Mouse (Mus musculus) embryonic stem cell, embryonic (primary cell): Measurements from ENCODE around the gene Olfr49.

Experiments used
- CTCF ChIA-PET, 4 experiments: fragments of 300-600 bp in 2 of 4; fragments of 350-600 bp in 2 of 4; sonication (Branson Sonifier 250); formaldehyde crosslinking; loops; one replicate each; lab custom pipeline; 2022; ENCODE audit warnings: inconsistent platforms in 2 of 4; lab: Charles Lee
- POLR2A ChIA-PET, 4 experiments: fragments of 300-600 bp in 2 of 4; fragments of 350-600 bp in 2 of 4; sonication (Branson Sonifier 250); formaldehyde crosslinking; loops; one replicate each; lab custom pipeline; 2022; ENCODE audit warnings: antibody characterized with exemption in 4 of 4, inconsistent platforms in 1 of 4; lab: Charles Lee

Olfr49 gene

DNA sequence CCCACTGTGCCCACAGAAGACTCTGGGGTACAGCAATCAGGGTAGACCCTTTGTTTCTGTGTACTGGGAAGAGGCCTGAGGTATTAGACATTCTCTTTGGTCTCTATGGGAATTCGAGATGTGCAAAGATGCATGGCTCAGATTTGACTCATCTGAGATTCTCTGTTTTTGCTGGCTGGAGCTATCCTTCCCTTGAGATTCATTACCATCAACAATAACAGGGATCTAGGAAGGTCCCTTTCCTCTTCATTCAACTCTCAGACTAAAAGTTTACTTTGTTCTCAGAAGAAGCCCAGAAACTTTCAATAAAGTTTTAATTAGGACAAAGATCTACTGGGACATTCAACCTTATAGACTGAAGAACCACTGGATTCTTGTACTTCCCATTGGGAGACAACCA is at the start of gene Olfr49:
Olfr49 (minus strand) TSS at position 101 of the 400 bp plus-strand sequence.
- POLR2A ChIA-PET = no interaction called here
- CTCF ChIA-PET = no interaction called here

DNA sequence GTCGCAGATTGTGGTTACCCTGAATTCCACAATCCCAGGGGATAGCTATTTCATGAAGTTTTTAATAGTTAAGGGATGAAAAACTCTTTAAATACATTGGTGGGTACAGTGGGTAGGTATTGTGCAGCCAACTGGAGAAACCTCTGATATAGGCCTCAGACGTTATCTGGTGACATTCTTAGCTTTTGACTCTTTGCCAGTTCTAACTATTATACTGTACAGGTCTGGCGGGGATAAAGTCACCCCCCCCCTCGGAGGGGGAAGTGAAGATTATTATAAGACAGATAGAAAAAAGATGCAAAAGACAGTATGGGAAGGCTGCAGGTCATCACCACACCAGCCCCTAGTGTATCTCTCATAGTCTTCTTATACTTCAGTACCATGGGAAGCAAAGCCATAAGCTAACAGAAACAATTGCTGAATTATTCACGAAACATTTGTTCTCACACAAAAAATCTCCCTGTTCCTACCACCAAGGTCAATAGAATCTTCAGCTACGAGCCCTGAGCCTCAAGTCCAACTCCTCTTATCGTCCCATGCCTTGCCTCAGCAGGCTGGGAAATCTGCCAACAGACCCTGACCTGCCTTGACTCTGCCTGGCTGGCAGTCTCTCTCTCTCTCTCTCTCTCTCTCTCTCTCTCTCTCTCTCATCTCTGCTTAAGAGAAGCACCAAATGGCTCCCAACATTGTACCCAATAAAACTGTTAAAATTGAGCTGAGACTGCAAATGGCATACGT is 48.9 kb upstream of the Olfr49 start:
- ChIA-PET CTCF (interaction anchor here (0.7 to 1.6 kb wide), 5 partner anchors 76 to 258 kb away, joined by 3 to 8 read pairs (median 4); partner anchors contain the start of gene Lrp10 (in 1 of the 4)), POLR2A (interaction anchor here in 1 of 4 experiments (0.5 to 4.7 kb wide), 5 partner anchors 8 to 163 kb away, joined by 4 to 47 read pairs (median 5); no protein-coding TSS in a partner anchor)

DNA sequence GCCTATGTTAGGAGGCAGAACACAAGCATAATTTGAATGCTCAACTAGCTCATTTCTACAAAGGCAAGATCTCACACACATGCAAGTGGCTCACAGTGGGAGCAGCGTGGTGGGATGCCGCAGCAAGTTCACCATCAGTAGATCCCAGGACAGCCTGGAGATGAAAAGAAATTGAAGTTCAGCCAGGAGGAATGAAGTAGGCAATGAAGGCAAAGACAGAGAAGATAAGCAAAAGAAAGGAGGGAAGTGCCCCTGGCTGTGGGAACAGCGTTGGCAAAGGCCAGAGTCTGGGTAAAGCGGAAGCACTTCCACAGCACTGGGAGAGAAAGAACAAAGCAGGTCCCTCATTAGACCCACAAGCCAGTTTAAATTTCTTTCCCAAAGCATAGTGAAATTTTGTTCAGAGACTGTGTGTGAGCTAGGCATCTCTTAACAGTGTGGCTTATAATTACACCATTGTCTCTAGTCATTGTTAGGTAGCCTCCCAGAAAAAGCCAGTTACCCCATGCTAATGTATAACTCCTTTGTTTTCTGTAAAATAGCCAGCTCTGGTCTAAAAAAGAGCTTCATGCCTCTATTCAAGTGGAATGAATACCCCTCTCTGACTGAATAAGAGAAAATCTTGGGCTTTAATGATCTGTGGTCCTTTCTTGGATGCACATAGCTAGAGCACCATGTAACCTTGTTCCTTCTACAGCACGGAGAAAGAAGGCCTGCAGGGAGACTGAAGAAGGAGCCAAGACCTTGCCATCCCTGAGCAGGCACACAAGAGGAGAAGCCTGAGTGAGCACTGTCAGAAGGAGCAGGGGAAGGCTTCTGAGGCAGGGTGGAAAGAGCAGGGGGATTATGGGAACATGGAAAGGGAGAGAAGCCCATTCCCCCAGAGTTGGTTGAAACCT is 47.7 kb upstream of the Olfr49 start:
- CTCF ChIA-PET = interaction anchor here in 2 of 4 experiments (0.6 to 1.0 kb wide), 2 partner anchors 93 to 765 kb away, joined by 3 to 6 read pairs; no protein-coding TSS in a partner anchor
- POLR2A ChIA-PET = interaction anchor here in 2 of 4 experiments (0.5 to 4.7 kb wide), 5 partner anchors 9 to 100 kb away, joined by 3 to 47 read pairs (median 5); partner anchors contain the start of gene Oxa1l (in 1 of the 2)

DNA sequence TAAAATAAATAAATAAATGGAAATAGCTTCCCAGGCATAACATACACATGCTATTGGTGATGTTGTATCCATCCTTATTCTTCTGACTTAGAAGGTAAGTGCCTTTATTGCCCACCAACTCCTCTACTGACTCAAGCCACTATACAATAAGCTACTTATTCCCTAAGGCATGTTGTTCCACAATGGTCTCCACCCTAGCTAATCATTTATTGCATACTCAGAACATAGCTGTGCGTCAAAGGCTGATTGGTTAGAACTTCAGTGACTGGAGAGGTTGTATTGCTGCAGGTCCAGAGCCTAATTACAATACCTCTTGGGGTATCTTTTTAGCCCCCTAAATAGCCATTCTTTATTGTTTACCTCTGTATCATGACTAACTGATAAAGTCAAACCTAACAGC is 46.4 kb upstream of the Olfr49 start:
- POLR2A ChIA-PET = interaction anchor here in 3 of 4 experiments (0.6 to 4.7 kb wide), 10 partner anchors 8 to 96 kb away, joined by 3 to 47 read pairs (median 6); partner anchors contain the start of genes Oxa1l (in 2 of the 3), Abhd4 (in 1 of the 3) and Dad1 (in 1 of the 3)
- CTCF ChIA-PET = interaction anchor here in 2 of 4 experiments (0.6 to 1.4 kb wide), 4 partner anchors 45 to 375 kb away, joined by 3 to 8 read pairs (median 4); no protein-coding TSS in a partner anchor

DNA sequence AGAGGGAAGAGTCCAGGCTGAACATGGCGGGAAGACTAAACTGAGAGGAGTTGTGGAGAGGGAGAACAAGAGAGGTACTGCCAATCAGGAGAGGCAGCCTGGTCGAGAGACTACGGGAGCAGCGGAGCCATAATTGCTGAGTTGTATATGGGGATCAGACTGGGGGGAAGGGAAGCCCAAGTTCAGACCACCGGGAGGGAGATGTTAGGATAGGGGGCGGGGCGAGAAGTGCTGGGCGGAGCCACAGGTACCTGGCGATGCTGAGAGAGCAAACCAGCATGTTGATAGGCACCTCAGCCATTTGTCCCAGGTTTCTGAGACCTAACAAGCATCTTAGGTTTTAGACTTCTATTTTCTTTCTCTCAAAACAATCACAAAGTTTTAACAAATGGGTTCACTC is 44.5 kb upstream of the Olfr49 start:
- POLR2A ChIA-PET = interaction anchor here in 2 of 4 experiments (0.6 to 4.7 kb wide), 4 partner anchors 9 to 19 kb away, joined by 3 to 47 read pairs (median 3); no protein-coding TSS in a partner anchor
- CTCF ChIA-PET = interaction anchor here in 2 of 4 experiments (0.6 to 1.7 kb wide), 2 partner anchors 95 to 135 kb away, joined by 4 to 5 read pairs; partner anchors contain the start of gene Lrp10 (in 1 of the 2)

DNA sequence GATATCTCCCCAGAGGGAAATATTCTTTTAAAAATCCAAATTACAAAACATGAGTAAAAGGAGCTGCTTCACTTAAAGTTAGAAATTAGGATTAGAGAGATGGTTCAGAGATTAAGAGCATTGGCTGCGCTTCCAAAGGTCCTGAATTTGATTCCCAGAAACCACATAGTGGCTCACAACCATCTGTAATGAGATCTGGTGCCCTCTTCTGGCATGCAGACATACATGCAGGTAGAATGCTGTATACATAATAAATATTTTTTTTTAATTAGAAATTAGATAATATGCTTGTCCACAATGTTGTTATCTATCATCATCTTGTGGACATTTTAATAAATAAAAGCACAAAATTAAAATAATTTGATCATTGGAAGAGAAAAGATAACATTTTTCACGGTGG is 43.8 kb upstream of the Olfr49 start:
- ChIA-PET POLR2A (interaction anchor here in 1 of 4 experiments (1.1 to 1.2 kb wide), 2 partner anchors 10 to 53 kb away, joined by 3 read pairs; no protein-coding TSS in a partner anchor), CTCF (no interaction called here)

DNA sequence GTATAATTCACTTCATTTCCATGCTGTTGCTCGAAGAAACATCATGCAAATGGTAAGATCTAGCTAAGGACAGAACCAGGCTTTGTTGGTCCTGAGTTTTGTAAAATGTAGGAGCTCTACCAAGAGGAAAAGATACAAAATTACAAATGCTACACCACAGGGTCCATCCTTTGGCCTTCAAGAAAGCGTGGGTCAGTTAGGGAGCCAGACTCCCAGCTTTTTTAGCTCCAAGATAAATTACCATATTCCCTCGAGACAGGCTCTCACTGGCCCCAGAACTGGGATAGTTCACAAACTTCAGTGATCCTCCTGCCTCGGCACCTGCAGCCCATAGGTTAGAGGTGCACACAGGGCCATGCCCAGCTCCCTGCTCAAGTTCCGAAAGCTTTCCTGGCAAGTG is 39.7 kb upstream of the Olfr49 start:
- POLR2A ChIA-PET = interaction anchor here in 2 of 4 experiments (0.7 to 0.9 kb wide), 5 partner anchors 12 to 91 kb away, joined by 3 read pairs; no protein-coding TSS in a partner anchor
- CTCF ChIA-PET = interaction anchor here in 2 of 4 experiments (0.9 to 1.1 kb wide), 2 partner anchors 12 to 97 kb away, joined by 3 read pairs; no protein-coding TSS in a partner anchor

DNA sequence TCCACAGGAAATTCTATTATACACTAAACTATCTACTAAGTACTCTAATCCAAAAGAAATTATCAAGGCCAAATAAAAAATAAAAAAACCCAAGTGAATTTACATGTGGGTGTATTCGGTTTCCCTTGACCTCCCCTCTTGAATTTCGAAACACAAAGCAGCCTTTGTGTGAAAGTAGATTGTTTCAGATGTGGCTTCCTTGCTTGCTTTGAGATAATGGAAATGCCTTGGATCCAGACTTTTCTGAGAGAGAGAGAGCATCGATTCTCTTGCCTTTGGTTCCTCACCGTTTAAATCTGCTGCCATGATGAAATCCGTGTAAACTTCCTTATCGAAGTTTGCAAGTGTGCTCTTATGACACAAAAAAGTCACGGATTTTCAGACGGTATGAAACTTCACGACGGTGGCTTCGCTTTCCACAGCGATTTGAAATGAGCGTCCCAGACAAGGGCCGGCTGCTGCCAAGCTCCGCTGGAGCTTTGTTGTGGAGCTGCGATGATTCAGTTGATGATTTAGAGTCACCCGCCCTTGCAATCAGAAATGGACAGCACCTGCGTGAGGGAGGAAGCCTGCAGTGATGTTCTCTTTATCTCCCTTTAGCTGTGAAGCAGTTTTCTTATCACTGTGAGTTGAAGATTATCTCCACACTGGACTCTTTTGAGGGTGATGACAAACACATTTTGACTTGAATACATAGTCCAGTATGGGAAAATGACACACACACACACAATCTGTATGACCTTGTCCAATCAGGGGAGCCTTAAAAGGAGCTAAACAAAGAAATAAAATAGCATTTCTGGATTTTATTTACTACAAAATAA is 37.0 kb upstream of the Olfr49 start:
- CTCF ChIA-PET = interaction anchor here in 1 of 4 experiments (1.0 kb wide), 1 partner anchor 95 kb away, joined by 3 read pairs; the partner anchor contains the start of gene Slc7a7
- POLR2A ChIA-PET = interaction anchor here in 1 of 4 experiments (0.5 to 1.2 kb wide), 2 partner anchors 9 to 1828 kb away, joined by 3 read pairs; no protein-coding TSS in a partner anchor

DNA sequence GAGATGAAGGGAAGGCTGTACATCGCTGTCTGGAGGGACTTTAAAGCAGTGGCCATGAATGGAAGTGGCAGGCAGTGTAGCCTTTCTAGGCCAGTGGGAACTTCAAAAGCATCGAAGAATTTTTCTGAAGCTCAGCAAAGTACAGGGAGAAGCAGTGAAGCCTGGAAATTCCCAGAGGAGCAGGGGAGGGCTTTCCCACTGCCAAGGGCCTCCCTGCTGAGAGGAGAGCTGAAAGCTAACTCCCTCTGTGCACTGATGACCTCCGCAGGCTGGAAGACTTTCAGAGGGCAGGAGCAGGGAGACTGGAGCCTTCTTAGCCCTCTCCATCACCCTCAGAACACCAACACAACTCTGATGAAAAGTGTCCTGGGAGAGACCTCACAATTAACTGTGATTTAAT is 27.0 kb upstream of the Olfr49 start:
- CTCF ChIA-PET = interaction anchor here in 2 of 4 experiments (0.6 to 1.1 kb wide), 2 partner anchors 55 to 73 kb away, joined by 3 read pairs; no protein-coding TSS in a partner anchor

DNA sequence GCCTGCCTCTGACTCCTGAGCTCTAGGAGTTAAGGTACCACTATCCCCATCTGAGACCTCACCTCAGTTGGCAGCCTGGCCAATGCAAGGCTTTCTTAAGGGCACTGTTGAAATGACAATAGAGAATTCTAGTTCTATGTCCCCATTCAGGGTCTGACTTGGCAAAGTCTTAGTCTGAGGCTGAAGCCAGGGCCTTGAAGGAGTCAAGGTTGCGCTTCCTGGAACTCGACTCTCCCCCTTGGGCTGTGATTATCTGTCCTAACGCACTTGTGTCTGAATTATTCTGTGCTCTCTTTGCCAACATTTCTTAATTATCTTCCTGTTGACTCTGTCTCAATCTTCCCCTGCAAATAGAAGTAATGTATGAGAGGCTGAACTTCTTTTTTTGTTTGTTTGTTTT is 15.9 kb upstream of the Olfr49 start:
- ChIA-PET POLR2A (interaction anchor here in 1 of 4 experiments (1.2 kb wide), 1 partner anchor 46 kb away, joined by 3 read pairs; the partner anchor contains the start of gene Abhd4), CTCF (interaction anchor here in 1 of 4 experiments (0.6 kb wide), 1 partner anchor 385 kb away, joined by 4 read pairs; no protein-coding TSS in a partner anchor)

More for the DNA sequence above, 27.0 kb upstream of the Olfr49 start:
- POLR2A ChIA-PET = interaction anchor here in 2 of 4 experiments (0.5 to 1.4 kb wide), 2 partner anchors 39 to 52 kb away, joined by 4 to 5 read pairs; no protein-coding TSS in a partner anchor

DNA sequence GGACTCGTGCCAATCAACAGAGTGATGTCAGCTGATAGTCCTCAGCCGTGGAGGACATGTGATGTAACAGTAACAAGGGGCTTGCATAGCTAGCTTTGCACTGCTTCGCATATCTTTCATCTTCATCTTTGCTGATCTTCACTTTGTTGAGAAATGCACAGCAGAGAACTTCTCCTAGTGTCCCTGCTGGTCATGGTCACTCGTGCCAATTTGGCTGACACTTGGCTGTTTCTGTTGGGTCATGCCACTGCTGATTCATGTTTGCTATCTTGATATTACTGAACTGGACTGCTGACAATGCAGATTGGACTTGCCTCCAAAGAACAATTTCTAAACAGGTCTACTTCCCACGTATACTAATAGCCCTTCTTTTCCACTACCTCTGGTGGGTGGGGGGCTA is 15.4 kb upstream of the Olfr49 start:
- POLR2A ChIA-PET = no interaction called here
- CTCF ChIA-PET = no interaction called here

DNA sequence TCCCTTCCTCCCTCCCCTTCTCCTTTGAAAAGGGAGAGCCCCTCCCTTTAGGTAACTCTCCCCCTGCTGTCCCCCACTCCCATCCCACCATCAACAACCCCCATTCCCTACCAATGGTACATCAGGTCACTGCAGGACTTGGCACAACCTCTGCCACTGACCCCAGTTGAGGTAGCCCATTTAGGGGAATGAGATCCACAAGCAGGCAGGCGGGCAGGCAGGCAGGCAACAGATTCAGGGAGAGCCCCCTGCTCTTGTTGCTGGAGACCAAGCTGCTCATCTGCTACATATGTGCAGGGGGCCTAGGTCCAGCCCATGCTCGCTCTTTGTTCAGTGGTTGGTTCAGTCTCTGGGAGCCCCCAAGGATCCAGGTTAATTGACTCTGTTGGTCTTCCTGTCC is 8.3 kb downstream of the Olfr49 start:
- CTCF ChIA-PET = no interaction called here
- POLR2A ChIA-PET = interaction anchor here in 2 of 4 experiments (1.0 to 1.6 kb wide), 2 partner anchors 17 kb away, joined by 3 to 7 read pairs; no protein-coding TSS in a partner anchor

DNA sequence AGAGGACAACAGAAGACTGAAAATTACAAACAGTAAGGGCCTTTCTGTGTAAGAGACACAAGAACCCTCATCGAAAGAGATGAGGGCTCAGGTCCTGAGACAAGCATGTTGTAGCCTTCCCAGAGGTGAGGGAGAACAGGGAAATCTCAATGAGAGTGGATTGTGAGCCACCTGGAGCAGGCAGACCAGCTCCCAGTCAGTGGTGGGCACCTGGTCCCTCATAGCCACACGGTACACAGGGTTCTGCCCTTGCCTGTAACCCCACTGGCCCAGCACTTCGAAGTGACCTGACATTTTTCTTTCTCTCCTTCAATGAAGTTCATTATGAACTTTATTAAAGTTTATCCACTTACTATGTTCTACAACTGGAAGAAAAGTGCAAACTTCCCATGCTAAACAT is 12.0 kb downstream of the Olfr49 start:
- CTCF ChIA-PET = no interaction called here
- POLR2A ChIA-PET = interaction anchor here in 1 of 4 experiments (0.6 to 1.2 kb wide), 2 partner anchors 14 to 39 kb away, joined by 3 to 5 read pairs; no protein-coding TSS in a partner anchor

DNA sequence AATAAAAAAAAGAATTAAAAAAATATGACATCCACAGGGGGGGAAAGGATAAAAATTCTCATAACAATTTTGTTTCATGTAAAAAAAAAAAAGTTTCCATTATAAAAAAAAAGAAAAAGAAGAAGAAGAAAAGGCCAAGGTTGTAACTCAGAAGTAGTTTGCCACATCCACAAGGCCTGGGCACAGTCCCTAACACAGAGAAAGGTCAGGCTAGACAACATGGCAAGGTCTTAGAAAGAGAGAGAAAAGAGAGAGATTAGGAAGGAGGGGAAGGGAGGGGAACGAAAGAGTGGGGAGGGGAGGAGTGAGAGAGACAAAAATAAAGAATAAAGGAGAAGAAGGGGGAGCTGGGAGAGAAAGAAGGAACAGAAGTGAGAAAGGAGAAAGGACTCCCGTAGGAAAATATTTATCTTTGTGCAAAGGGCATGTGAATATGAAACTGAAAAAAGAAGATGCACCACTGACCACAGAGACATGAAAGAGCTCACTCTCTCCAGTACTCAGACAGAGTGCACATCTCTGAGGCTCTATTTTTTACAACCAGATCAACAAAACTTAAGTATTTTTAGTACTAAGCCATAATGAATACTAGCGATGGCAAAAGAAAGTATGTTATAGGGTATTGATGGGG is 12.6 kb downstream of the Olfr49 start:
- ChIA-PET POLR2A (interaction anchor here in 2 of 4 experiments (1.2 to 1.9 kb wide), 2 partner anchors 13 kb away, joined by 3 to 6 read pairs; no protein-coding TSS in a partner anchor), CTCF (no interaction called here)

DNA sequence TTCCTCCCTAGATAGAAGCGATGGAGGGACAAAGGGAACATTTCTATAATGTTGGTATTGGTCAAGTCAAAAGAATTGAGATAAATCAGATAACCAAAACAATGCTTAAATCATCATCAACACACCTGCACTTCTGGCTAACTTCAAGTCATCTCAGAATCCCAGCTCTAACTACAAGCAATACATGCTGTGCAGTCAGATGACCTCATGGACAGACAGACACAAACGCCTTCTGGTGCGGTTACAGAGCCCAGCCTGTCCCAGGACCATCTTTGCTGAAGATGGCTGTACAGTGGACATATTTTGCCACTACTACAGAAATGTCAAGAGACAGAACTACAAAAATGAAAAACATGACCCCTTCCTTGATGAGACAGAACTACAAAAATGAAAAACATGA is 14.3 kb downstream of the Olfr49 start:
- CTCF ChIA-PET = no interaction called here
- POLR2A ChIA-PET = interaction anchor here in 2 of 4 experiments (0.6 to 1.9 kb wide), 2 partner anchors 11 to 99 kb away, joined by 6 to 14 read pairs; no protein-coding TSS in a partner anchor

DNA sequence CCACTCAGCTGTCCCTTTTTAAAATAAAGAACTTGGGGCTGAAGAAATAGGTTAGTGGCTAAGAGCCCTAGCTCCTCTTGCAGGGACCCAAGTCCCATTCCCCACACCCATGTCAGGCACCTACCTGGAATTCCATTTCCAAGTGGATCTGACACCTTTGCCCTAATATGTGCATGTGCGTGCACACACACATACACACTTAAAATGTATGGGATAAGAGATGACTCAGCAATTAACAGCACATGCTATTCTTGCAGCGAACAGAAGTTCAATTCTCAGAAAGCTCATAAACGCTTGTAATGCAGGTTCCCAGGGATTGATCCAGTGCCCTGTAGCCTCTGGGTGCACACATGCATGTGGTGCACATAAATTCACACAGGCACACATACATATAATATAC is 15.2 kb downstream of the Olfr49 start:
- POLR2A ChIA-PET = interaction anchor here in 2 of 4 experiments (0.6 to 0.8 kb wide), 4 partner anchors 9 to 21 kb away, joined by 3 to 5 read pairs (median 3); no protein-coding TSS in a partner anchor
- CTCF ChIA-PET = interaction anchor here in 2 of 4 experiments (0.6 to 0.8 kb wide), 3 partner anchors 43 to 257 kb away, joined by 3 to 5 read pairs (median 3); no protein-coding TSS in a partner anchor
